In genomic region chr15:86109650-86110211, GRCm38 (mm10) we compare ENCODE assay signal across 8 mouse cellular contexts. TPM values are rescaled to one million over a fixed set of nuclear protein-coding genes. Genes with fewer than 3 reads are reported as not detected.
DNase-seq lines count a peak whose midpoint lies in the region; ATAC-seq lines count a peak whose summit lies in the region.

No protein-coding gene starts in this region.

- no peak overlapping the region for H3K27ac ChIP-seq in embryonic facial prominence, embryonic 14.5 days (replicated peaks; ENCODE audit: low read depth, low read length)
- H3K27ac ChIP-seq in embryonic facial prominence, embryonic 10.5 days (replicated peaks) = no peak overlapping the region
- H3K27ac ChIP-seq in midbrain, embryonic 15.5 days = peak overlapping the region; percentile 24; the same call in 1 of the 2 replicates
- H3K27ac ChIP-seq in midbrain, embryonic 11.5 days (ENCODE audit: low read depth, low read length) = no peak overlapping the region
- H3K27ac ChIP-seq in heart, embryonic 15.5 days = peak overlapping the region; percentile 94

- peak; percentile 41 for DNase-seq in embryonic facial prominence, embryonic 14.5 days (ENCODE audit: low spot score)
- no peak for DNase-seq in embryonic facial prominence, embryonic 10.5 days (ENCODE audit: low spot score)
- no peak for DNase-seq in midbrain, embryonic 11.5 days (ENCODE audit: low spot score, missing footprints)
- peak; percentile 60 for DNase-seq in right cerebral cortex, postnatal 4 days
- no peak for DNase-seq in thymus, postnatal 14 days
- no peak for DNase-seq in MN1 (ENCODE audit: low spot score)

- H3K4me3 ChIP-seq in embryonic facial prominence, embryonic 14.5 days (ENCODE audit: low read depth, low read length) = no peak overlapping the region
- no peak overlapping the region for H3K4me3 ChIP-seq in embryonic facial prominence, embryonic 10.5 days
- no peak overlapping the region for H3K4me3 ChIP-seq in midbrain, embryonic 15.5 days
- H3K4me3 ChIP-seq in midbrain, embryonic 11.5 days (ENCODE audit: low read depth, low read length) = no peak overlapping the region
- H3K4me3 ChIP-seq in heart, embryonic 15.5 days = peak overlapping the region; percentile 18; the same call in 1 of the 2 replicates

- H3K27me3 ChIP-seq in embryonic facial prominence, embryonic 14.5 days (replicated peaks; ENCODE audit: control insufficient read depth, insufficient read depth, low read length) = no peaks in the 10 kb centered on the region
- no peaks in the 10 kb centered on the region for H3K27me3 ChIP-seq in embryonic facial prominence, embryonic 10.5 days (replicated peaks; ENCODE audit: low read depth, poor library complexity, severe bottlenecking)
- no peaks in the 10 kb centered on the region for H3K27me3 ChIP-seq in midbrain, embryonic 15.5 days (replicated peaks)
- no peaks in the 10 kb centered on the region for H3K27me3 ChIP-seq in midbrain, embryonic 11.5 days (ENCODE audit: control insufficient read depth, insufficient read depth, low read length)
- H3K27me3 ChIP-seq in heart, embryonic 15.5 days = no peaks in the 10 kb centered on the region

- no peak for ATAC-seq in embryonic facial prominence, embryonic 14.5 days (ENCODE audit: low read depth)
- no peak for ATAC-seq in midbrain, embryonic 15.5 days (replicated peaks)
- ATAC-seq in midbrain, embryonic 11.5 days (ENCODE audit: low FRiP score) = no peak
- peak; percentile 58 for ATAC-seq in heart, embryonic 15.5 days (replicated peaks; ENCODE audit: insufficient number of reproducible peaks, insufficient read depth, low FRiP score, low read depth)

- H3K4me2 ChIP-seq in embryonic facial prominence, embryonic 14.5 days (ENCODE audit: low read depth, low read length) = no peak overlapping the region
- no peak overlapping the region for H3K4me2 ChIP-seq in midbrain, embryonic 15.5 days
- H3K4me2 ChIP-seq in midbrain, embryonic 11.5 days = no peak overlapping the region
- peak overlapping the region; percentile 47 for H3K4me2 ChIP-seq in heart, embryonic 15.5 days

- H3K9ac ChIP-seq in embryonic facial prominence, embryonic 14.5 days (ENCODE audit: low read depth, low read length) = no peak overlapping the region
- H3K9ac ChIP-seq in midbrain, embryonic 15.5 days = no peak overlapping the region
- no peak overlapping the region for H3K9ac ChIP-seq in midbrain, embryonic 11.5 days (ENCODE audit: low read length)
- peak overlapping the region; percentile 26; the same call in 1 of the 2 replicates for H3K9ac ChIP-seq in heart, embryonic 15.5 days

- H3K4me1 ChIP-seq in embryonic facial prominence, embryonic 14.5 days (ENCODE audit: control insufficient read depth, insufficient read depth, low read length) = peaks cover 16% of the 10 kb centered on the region
- peaks cover 47% of the 10 kb centered on the region for H3K4me1 ChIP-seq in embryonic facial prominence, embryonic 10.5 days
- peaks cover 46% of the 10 kb centered on the region for H3K4me1 ChIP-seq in midbrain, embryonic 15.5 days
- peaks cover 13% of the 10 kb centered on the region for H3K4me1 ChIP-seq in midbrain, embryonic 11.5 days (ENCODE audit: control insufficient read depth, insufficient read depth, low read length)
- H3K4me1 ChIP-seq in heart, embryonic 15.5 days (replicated peaks) = peaks cover 92% of the 10 kb centered on the region

- WGBS in embryonic facial prominence, embryonic 14.5 days = 75% methylated on average over 8 of the region's 8 CpGs
- WGBS in embryonic facial prominence, embryonic 10.5 days = 87% methylated on average over 8 of the region's 8 CpGs
- WGBS in midbrain, embryonic 15.5 days = 70% methylated on average over 8 of the region's 8 CpGs
- WGBS in midbrain, embryonic 11.5 days = 81% methylated on average over 8 of the region's 8 CpGs
- WGBS in heart, embryonic 15.5 days = 37% methylated on average over 8 of the region's 8 CpGs

- H3K36me3 ChIP-seq in embryonic facial prominence, embryonic 14.5 days (ENCODE audit: control insufficient read depth, insufficient read depth, low read length) = no peaks in the 10 kb centered on the region
- H3K36me3 ChIP-seq in embryonic facial prominence, embryonic 10.5 days (replicated peaks) = 0 out of 2 replicates have a peak, but pooled peaks cover 3% of the 10 kb centered on the region
- H3K36me3 ChIP-seq in midbrain, embryonic 15.5 days (replicated peaks) = 0 out of 2 replicates have a peak, but pooled peaks cover 2% of the 10 kb centered on the region
- H3K36me3 ChIP-seq in midbrain, embryonic 11.5 days (ENCODE audit: control insufficient read depth, insufficient read depth, low read length) = no peaks in the 10 kb centered on the region
- H3K36me3 ChIP-seq in heart, embryonic 15.5 days = no peaks in the 10 kb centered on the region

- H3K9me3 ChIP-seq in embryonic facial prominence, embryonic 14.5 days (ENCODE audit: control insufficient read depth, low read length) = no peaks in the 10 kb centered on the region
- H3K9me3 ChIP-seq in embryonic facial prominence, embryonic 10.5 days = no peaks in the 10 kb centered on the region
- no peaks in the 10 kb centered on the region for H3K9me3 ChIP-seq in midbrain, embryonic 15.5 days
- H3K9me3 ChIP-seq in midbrain, embryonic 11.5 days (ENCODE audit: control insufficient read depth, low read length) = no peaks in the 10 kb centered on the region
- H3K9me3 ChIP-seq in heart, embryonic 15.5 days (replicated peaks) = no peaks in the 10 kb centered on the region

RNA-seq across cellular contexts. Expression of gene Gramd4, which starts 52.2 kb away (rescaled TPM):
- polyA plus RNA-seq in embryonic facial prominence, embryonic 14.5 days (2014; fragmentation: Nextera tagmentation; extraction: Ambion mirVana) = 7.6 and 10.8 TPM in 2 replicates
- 13.7 and 13.8 TPM in 2 replicates for polyA plus RNA-seq in embryonic facial prominence, embryonic 10.5 days (2016; fragmentation: Nextera tagmentation; extraction: Ambion mirVana)
- polyA plus RNA-seq in midbrain, embryonic 15.5 days (2015; fragmentation: Nextera tagmentation; extraction: Ambion mirVana) = 41.0 and 41.7 TPM in 2 replicates
- 7.8 and 8.9 TPM in 2 replicates for polyA plus RNA-seq in midbrain, embryonic 11.5 days (2014; fragmentation: Nextera tagmentation; extraction: Ambion mirVana)
- 16.9 and 19.5 TPM in 2 replicates for polyA plus RNA-seq in heart, embryonic 15.5 days (2015; fragmentation: Nextera tagmentation; extraction: Ambion mirVana)

Comparison
In these comparisons a context has a peak if more than half of its experiments do, and no peak if none do; other contexts are left out.
1. DNase-seq: peak in embryonic facial prominence, embryonic 14.5 days (single experiment) and right cerebral cortex, postnatal 4 days (single experiment); none in embryonic facial prominence, embryonic 10.5 days (single experiment), midbrain, embryonic 11.5 days (single experiment), thymus, postnatal 14 days (single experiment) and MN1 (single experiment).
2. H3K27ac ChIP-seq: peak in midbrain, embryonic 15.5 days (single experiment) and heart, embryonic 15.5 days (single experiment); none in embryonic facial prominence, embryonic 14.5 days (single experiment), embryonic facial prominence, embryonic 10.5 days (single experiment) and midbrain, embryonic 11.5 days (single experiment).